Mouse (Mus musculus) layer of hippocampus, postnatal 14 days (tissue): ENCODE measurements at regions not wholly inside any gene's neighbourhood (a gene's known extent, or its start where the extent isn't known, plus 50 kb on each side); places are given as distances from the start of the nearest gene placed in this dataset.
"Not testable (repeated sequence)": the region's sequence is repeated elsewhere in the genome, so short reads cannot be mapped to it uniquely, and the experiment has no call there.

Source experiments
- DNase-seq, 2 experiments: peaks; one replicate each; pipeline ENCODE4 v3.0.0; 2021 to 2022; ENCODE audit warnings: low spot score in 2 of 2, mixed read lengths in 1 of 2

DNA sequence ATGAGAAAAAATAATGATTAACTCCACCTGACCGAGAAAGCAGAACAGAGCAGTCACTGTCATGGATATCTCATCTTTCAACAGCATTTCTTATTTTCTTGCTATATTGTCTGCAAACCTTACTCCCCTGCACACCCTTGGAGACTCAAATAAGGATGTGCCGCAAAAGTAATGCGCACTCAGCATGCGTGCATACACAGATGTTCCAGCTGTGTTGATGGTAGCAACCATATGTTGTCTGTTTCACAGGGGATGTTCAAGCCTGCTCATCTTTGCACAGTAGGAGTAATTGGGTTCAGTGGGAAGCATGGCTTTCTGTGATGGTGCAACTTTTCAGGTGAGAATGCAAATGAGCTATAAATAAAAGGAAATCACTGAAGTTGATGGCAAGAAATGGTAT, 1182.9 kb upstream of the Manea start:
- DNase-seq, result no peak

DNA sequence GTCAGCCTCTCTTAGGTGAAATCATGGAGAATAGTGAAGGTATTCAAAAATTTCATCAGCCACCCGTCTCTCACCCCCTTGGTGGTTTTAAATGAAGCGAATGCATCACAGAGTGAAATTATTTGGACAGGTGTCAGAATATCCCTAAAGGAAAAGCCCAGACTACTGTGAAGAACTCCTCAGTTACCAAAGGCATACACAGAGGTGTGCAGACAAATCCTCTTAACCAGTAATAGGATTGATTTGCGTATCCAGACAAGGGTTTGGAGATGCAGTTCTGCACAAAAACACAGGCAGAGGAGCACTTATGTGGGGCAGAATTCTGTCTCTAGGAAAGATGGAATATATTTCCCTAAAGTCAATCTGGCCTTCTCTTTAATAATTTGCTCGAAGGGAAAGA, 1173.6 kb upstream of the Manea start:
- no peak for DNase-seq

GRCm38 (mm10) chr4:27504829-27505804, 1158.4 kb upstream of the Manea start:
- peak in 1 of 2 experiments; percentile 11 for DNase-seq

- peak in 1 of 2 experiments; percentile 76 for DNase-seq
Measured at GRCm38 (mm10) chr4:27497926-27498325, 1151.2 kb upstream of the Manea start.

- DNase-seq, result no peak
Measured at GRCm38 (mm10) chr4:27497274-27497673, 1150.6 kb upstream of the Manea start.

- no peak for DNase-seq
Measured at GRCm38 (mm10) chr4:27491312-27491711, 1144.6 kb upstream of the Manea start.

- no peak for DNase-seq
Measured at GRCm38 (mm10) chr4:27449901-27450300, 1103.2 kb upstream of the Manea start.

DNA sequence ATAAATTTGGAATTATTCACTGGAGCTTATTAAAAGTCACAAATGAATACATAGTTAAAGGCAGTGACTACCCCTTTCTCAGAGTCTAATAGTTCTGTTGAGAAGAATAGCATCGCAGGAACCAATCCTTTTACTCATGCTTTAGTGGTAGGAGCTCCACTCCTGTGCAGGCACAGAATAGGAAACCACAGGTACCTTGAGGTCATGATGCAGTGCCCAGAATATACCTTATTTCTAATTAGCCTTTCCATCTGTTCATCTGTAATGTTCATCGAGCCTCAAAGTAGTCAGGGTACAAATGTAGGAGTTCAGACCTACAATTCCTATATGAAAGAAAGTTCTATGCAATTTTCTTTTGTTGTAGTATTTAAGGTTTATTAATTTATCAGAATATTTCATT, 1099.6 kb upstream of the Manea start:
- no peak for DNase-seq

- DNase-seq, result no peak
Measured at GRCm38 (mm10) chr4:27429210-27429789, 1082.6 kb upstream of the Manea start.

DNA sequence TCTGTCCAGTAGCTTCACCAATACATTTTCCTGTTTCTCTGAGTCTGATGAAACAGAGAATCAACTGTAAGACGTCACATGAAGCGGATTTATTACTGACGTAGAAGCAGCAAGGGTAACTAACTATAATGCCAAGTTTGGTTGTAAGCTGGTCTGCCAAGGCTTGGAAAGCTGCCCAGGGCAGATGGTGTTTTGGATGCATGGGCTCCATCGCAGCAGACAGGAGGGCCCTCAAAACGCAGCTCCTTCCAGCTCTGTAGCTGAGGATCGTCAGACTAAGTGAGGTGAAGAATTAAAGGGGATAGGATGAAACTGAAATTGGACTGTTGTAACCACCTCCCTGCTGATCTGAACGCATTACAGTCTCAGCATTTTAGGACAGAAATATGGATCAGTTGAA, 1079.2 kb upstream of the Manea start:
- peak; percentile 67 to 82 for DNase-seq

GRCm38 (mm10) chr4:27423846-27424245, 1077.2 kb upstream of the Manea start:
- DNase-seq, result no peak

DNA sequence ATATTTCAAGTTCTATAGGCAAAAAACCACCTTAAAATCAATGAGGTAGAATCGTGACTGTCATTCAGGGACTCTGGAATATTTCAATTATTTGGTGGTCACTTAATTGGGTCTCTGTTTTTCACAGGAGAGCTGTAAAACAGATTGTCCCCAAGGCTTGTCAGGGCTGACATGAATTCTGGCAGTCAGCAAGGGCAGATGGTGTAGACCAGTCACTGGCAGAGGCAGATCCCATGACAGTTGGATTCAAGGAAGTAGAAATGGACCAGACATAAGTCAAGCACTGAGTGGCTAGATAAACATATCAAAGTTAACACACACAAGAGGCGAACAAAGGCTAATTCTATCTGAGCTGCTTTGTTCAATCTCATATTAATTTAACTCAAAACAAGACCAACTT, 1071.8 kb upstream of the Manea start:
- DNase-seq, result peak in 1 of 2 experiments; percentile 71

DNA sequence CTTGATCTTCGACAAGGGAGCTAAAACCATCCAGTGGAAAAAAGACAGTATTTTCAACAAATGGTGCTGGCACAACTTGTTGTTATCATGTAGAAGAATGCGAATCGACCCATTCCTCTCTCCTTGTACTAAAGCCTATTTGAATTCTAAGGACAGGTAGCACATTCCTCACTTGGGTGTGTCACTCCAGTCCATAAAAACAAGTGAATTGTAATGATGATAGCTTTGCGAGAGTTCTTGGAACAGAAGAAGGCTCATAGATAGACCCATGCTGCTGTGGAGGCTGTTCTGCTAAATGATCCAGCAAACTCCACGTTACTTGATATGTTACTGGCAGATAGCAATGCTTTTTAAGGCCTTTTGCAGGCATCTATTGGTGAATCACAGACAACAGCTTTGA, 1038.2 kb upstream of the Manea start:
- DNase-seq, result not testable (repeated sequence)

DNA sequence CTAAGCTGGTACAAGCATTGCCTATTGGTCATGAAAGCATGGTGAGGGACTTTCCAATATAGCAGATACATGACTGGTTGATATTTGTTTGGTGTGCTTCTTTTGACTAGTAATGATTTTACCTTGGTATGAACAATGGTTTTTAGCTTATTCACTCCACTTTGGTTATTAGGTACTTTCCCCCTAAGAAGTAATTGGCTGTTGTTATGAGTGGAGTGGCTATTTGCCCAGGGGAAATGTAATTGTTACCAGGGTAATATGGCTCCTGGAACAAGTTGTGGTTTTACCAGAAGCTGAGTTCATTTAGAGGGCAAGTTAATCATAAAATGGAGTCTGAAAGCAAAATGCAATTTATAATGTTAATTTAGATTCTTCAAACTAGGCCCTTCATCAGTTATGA, 1000.2 kb upstream of the Manea start:
- no peak for DNase-seq

DNA sequence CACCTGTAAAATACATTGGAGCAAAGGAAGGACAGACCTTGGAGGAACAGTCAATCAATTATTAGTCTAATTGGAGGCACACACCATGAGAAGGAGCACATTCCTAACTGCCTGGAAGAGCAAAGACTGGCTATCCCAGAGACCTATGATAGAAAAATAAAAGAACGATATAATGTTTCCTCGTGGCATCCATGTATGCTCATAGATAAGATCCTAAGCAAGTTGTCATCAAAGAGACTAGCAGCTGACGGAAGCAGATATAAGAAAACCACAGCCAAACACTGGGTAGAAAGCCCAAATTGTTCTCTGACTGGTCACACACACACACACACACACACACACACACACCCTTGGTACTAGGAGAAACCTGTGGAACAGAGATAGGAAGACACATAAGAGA, 986.6 kb upstream of the Manea start:
- no peak for DNase-seq
